Mouse (Mus musculus) stomach, postnatal 0 days (tissue): Measurements from ENCODE around the gene Arhgap10.

Experiments
- CTCF ChIP-seq: IDR thresholded peaks from 2 replicates; pipeline ENCODE4 v1.5.1; 2016; ENCODE audit warnings: antibody characterized with exemption, low read depth, mild to moderate bottlenecking, moderate library complexity
- EP300 ChIP-seq: optimal IDR thresholded peaks from 2 replicates; pipeline ENCODE3; 2016; ENCODE audit warnings: antibody characterized with exemption

GRCm38 (mm10) chr8:77272136-77272535 is 245.6 kb downstream of the Arhgap10 start:
- TF ChIP-seq CTCF = no peak
- no peak for TF ChIP-seq EP300
